Mouse (Mus musculus) stomach, embryonic 16.5 days (tissue): ENCODE data around the gene Vav2. TPM values are rescaled to one million over a fixed set of nuclear protein-coding genes. Genes with fewer than 3 reads are reported as not detected.

Experiments
- ATAC-seq: fragments of 200-750 bp; cut with Nextera tagmentation; 2 replicates; pipeline ENCODE4 v1.8.0; 2017; ENCODE audit warnings: moderate number of reproducible peaks, moderate TSS enrichment; ENCODE audit not compliant: insufficient read depth, low FRiP score
- H3K27ac ChIP-seq: fragments of 300-500 bp; sonication (generic); 2 replicates; pipeline ENCODE4 v1.5.1; 2014; ENCODE audit warnings: low read length
- H3K27me3 ChIP-seq: fragments of 300-500 bp; sonication (generic); 2 replicates; pipeline ENCODE4 v1.6.1; 2014; ENCODE audit warnings: low read length, control low read depth, mixed read lengths; ENCODE audit not compliant: control insufficient read depth, insufficient read depth
- H3K36me3 ChIP-seq: fragments of 300-500 bp; sonication (generic); 2 replicates; pipeline ENCODE4 v1.6.1; 2014; ENCODE audit warnings: low read length; ENCODE audit not compliant: control insufficient read depth, insufficient read depth
- H3K4me1 ChIP-seq: fragments of 300-500 bp; sonication (generic); 2 replicates; pipeline ENCODE4 v1.6.1; 2014; ENCODE audit warnings: low read length, control low read depth, mixed read lengths; ENCODE audit not compliant: control insufficient read depth, insufficient read depth
- H3K4me2 ChIP-seq: fragments of 300-500 bp; sonication (generic); 2 replicates; pipeline ENCODE4 v1.6.1; 2014; ENCODE audit warnings: low read depth, low read length, mixed read lengths
- H3K4me3 ChIP-seq: fragments of 300-500 bp; sonication (generic); replicated peaks from 2 replicates; pipeline ENCODE4 v1.5.1; 2014; ENCODE audit warnings: mild to moderate bottlenecking, low read length
- H3K9ac ChIP-seq: fragments of 300-500 bp; sonication (generic); 2 replicates; pipeline ENCODE4 v1.6.1; 2014; ENCODE audit warnings: low read length
- H3K9me3 ChIP-seq: fragments of 300-500 bp; sonication (generic); replicated peaks from 2 replicates; pipeline ENCODE4 v1.6.1; 2016; ENCODE audit warnings: low read length, control low read depth; ENCODE audit not compliant: control insufficient read depth
- WGBS: fragments of 180-500 bp; shearing (Covaris S2); extraction: QIAGEN DNeasy Blood & Tissue Kit; methylation state at CpG from one replicate; pipeline ENCODE4 v1.1.7; 2014; 5-methylcytosine and 5-hydroxymethylcytosine counted together
- polyA plus RNA-seq: library from polyadenylated mRNA; unstranded; fragments of >200 nt; fragmentation: Nextera tagmentation; extraction: Ambion mirVana; gene quantifications from 2 replicates; pipeline ENCODE4 v1.2.1, GENCODE M21; 2015

The Vav2 gene
- polyA plus RNA-seq, 1 experiment from 2014 or later: 6.8 TPM

DNA sequence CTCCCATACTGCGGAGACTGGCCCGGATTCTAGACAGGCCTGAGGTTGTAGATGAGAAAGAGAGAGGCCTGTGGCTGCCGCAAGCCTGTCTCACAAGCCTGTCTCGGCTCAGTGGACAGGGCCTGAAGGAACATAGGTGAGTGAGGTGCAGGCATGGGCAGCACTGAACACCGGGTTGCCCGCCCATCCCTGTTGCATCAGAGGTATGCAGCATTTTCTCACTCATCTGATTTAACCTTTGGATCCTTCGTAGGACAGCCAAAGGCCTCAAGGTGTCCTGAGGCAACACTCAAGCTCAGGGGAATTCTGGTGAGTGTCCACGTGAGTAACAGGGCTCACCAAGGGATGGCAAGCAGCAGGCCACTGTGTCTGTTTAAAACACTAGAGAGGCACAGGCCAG lies 36.5 kb downstream of the Vav2 start:
- no peaks in the 10 kb centered on the region for H3K9me3 ChIP-seq
- H3K27me3 ChIP-seq: no peaks in the 10 kb centered on the region
- H3K4me2 ChIP-seq: no peak overlapping the region
- WGBS: 66% methylated on average over 8 of the region's 8 CpGs
- no peaks in the 10 kb centered on the region for H3K36me3 ChIP-seq
- H3K4me1 ChIP-seq: peaks cover 36% of the 10 kb centered on the region
- no peak overlapping the region for H3K4me3 ChIP-seq
- no peak for ATAC-seq
- H3K27ac ChIP-seq: peak overlapping the region; percentile 36; the same call in 1 of the 2 replicates
- peak overlapping the region; percentile 17; the same call in 1 of the 2 replicates for H3K9ac ChIP-seq

- no peak overlapping the region for H3K4me2 ChIP-seq
- peaks cover 36% of the 10 kb centered on the region for H3K4me1 ChIP-seq
- no peaks in the 10 kb centered on the region for H3K9me3 ChIP-seq
- no peaks in the 10 kb centered on the region for H3K27me3 ChIP-seq
- no peak overlapping the region for H3K9ac ChIP-seq
- no peaks in the 10 kb centered on the region for H3K36me3 ChIP-seq
- peak; percentile 69 for ATAC-seq
- no peak overlapping the region for H3K4me3 ChIP-seq
- WGBS: 50% methylated on average over 14 of the region's 14 CpGs
- no peak overlapping the region; the same call in 1 of the 2 replicates for H3K27ac ChIP-seq
These were observed 37.3 kb downstream of the Vav2 start for GRCm38 (mm10) chr2:27389272-27390162.

- ATAC-seq: no peak
These were observed 39.6 kb downstream of the Vav2 start for GRCm38 (mm10) chr2:27387209-27387608.

GRCm38 (mm10) chr2:27381698-27382097 lies 45.1 kb downstream of the Vav2 start:
- ATAC-seq: no peak
- no peak overlapping the region for H3K4me3 ChIP-seq
- H3K9ac ChIP-seq: no peak overlapping the region
- H3K36me3 ChIP-seq: no peaks in the 10 kb centered on the region
- WGBS: 41% methylated on average over 4 of the region's 4 CpGs
- no peaks in the 10 kb centered on the region for H3K27me3 ChIP-seq
- H3K4me1 ChIP-seq: peaks cover 23% of the 10 kb centered on the region
- H3K9me3 ChIP-seq: no peaks in the 10 kb centered on the region
- peak overlapping the region; percentile 43; the same call in 1 of the 2 replicates for H3K27ac ChIP-seq
- H3K4me2 ChIP-seq: no peak overlapping the region

More at GRCm38 (mm10) chr2:27387209-27387608, 39.6 kb downstream of the Vav2 start:
- Histone ChIP-seq H3K4me2 (no peak overlapping the region), H3K36me3 (no peaks in the 10 kb centered on the region), H3K27me3 (no peaks in the 10 kb centered on the region), H3K9ac (no peak overlapping the region), H3K27ac (no peak overlapping the region), H3K4me3 (no peak overlapping the region), H3K9me3 (no peaks in the 10 kb centered on the region), H3K4me1 (peaks cover 30% of the 10 kb centered on the region)
- WGBS: 88% methylated on average over 1 of the region's 1 CpGs

- WGBS: 84% methylated on average over 3 of the region's 3 CpGs
- H3K27ac ChIP-seq: 0 out of 2 replicates have a peak overlapping the region, but pooled peaks have one; percentile 43
- no peak overlapping the region for H3K9ac ChIP-seq
- H3K36me3 ChIP-seq: no peaks in the 10 kb centered on the region
- ATAC-seq: no peak
- H3K4me3 ChIP-seq: no peak overlapping the region
- no peak overlapping the region for H3K4me2 ChIP-seq
- H3K9me3 ChIP-seq: no peaks in the 10 kb centered on the region
- H3K27me3 ChIP-seq: no peaks in the 10 kb centered on the region
- peaks cover 23% of the 10 kb centered on the region for H3K4me1 ChIP-seq
These were observed 45.6 kb downstream of the Vav2 start for GRCm38 (mm10) chr2:27381254-27381653.

DNA sequence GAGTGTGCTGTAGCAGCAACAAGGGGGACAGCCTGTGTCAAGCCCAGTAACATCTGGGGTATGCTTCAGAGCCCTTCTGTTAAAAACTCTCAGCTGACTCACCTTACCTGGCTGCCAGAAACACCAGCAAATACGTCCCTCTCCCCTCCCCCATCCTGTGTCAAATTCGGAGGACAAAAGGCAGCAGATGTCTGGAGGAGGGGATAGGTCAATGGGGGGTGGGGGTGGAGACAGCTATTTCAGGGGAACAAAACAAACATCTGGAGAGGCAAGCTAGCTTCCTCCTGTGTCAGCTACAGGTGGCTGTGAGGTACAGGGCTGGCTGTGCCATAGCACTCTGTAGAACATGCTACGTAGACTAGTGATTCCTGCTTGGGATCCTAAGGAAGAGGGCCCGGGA lies 49.0 kb downstream of the Vav2 start:
- H3K9me3 ChIP-seq: no peaks in the 10 kb centered on the region
- peaks cover 23% of the 10 kb centered on the region for H3K4me1 ChIP-seq
- no peaks in the 10 kb centered on the region for H3K36me3 ChIP-seq
- no peak overlapping the region for H3K4me2 ChIP-seq
- no peak overlapping the region for H3K4me3 ChIP-seq
- ATAC-seq: no peak
- H3K27me3 ChIP-seq: no peaks in the 10 kb centered on the region
- 35% methylated on average over 4 of the region's 4 CpGs for WGBS
- no peak overlapping the region for H3K27ac ChIP-seq
- no peak overlapping the region; the same call in 1 of the 2 replicates for H3K9ac ChIP-seq

DNA sequence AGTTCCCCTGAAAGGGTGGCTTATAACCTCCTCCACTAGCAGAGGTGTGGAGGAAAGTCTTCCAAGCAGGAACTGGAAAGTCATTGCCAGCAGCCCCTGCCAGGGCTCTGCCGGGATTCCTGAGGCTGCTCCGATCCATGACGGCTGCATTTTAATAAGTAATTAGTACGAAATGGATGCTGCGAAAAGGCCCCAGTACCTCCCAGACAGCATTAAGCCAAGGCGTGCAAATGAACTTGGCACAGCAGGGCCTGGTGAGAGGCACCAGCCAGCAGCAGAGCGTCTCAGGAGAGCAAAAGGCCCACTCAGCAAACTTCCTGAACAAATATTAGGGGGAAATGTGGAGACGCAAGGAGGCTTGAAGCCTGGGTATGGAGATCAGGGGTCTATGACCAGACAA lies 49.7 kb downstream of the Vav2 start:
- no peak for ATAC-seq
- Histone ChIP-seq H3K4me2 (no peak overlapping the region), H3K9me3 (no peaks in the 10 kb centered on the region), H3K9ac (no peak overlapping the region), H3K4me3 (no peak overlapping the region), H3K27me3 (no peaks in the 10 kb centered on the region), H3K27ac (no peak overlapping the region), H3K36me3 (no peaks in the 10 kb centered on the region), H3K4me1 (peaks cover 20% of the 10 kb centered on the region)
- 69% methylated on average over 8 of the region's 8 CpGs for WGBS

DNA sequence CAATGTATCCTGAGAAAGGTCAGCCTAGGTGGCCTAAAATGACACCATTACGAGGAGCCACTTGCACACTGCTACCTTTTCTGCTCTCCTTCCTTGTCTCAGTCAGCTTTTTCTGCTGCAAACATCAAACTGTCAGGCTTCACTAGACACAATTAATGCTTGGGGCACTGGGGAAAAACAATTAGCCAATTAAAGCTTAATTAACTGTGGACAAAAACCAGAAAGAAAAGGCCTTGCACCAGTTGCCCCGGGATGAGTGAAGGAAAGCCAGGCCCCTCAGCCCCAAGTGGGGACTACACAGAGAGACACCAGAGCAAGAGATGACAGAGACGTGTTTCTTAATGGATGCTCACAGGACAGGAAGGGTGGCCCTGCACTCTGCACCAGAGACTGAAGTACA lies 51.7 kb downstream of the Vav2 start:
- Histone ChIP-seq H3K9me3 (no peaks in the 10 kb centered on the region), H3K4me3 (no peak overlapping the region), H3K9ac (no peak overlapping the region), H3K4me1 (peaks cover 16% of the 10 kb centered on the region), H3K27ac (no peak overlapping the region), H3K4me2 (no peak overlapping the region), H3K36me3 (no peaks in the 10 kb centered on the region), H3K27me3 (no peaks in the 10 kb centered on the region)
- ATAC-seq: no peak
- 54% methylated on average over 3 of the region's 3 CpGs for WGBS

DNA sequence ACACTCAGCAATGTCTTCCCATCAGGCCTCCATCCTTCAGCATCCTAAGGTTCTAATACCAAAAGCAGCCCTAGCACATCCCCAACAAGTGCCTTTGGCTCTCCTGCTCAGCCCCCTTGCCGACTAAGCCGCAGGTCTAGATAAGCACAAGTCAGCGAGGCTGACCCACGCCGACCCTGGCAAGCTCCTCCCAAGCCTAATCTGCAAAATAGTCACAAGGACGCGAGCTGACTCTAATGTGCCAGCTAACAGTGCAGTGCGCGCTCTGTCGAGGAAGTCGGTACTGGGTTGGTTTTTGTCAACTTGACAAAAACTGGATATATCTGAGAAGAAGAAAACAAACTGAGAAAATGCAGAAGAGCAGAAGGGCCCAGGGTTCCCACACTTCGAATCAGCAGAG lies 53.5 kb downstream of the Vav2 start:
- Histone ChIP-seq H3K9me3 (no peaks in the 10 kb centered on the region), H3K9ac (0 out of 2 replicates have a peak overlapping the region, but pooled peaks have one; percentile 19), H3K27ac (no peak overlapping the region), H3K4me1 (peaks cover 10% of the 10 kb centered on the region), H3K4me2 (no peak overlapping the region), H3K4me3 (no peak overlapping the region), H3K36me3 (no peaks in the 10 kb centered on the region), H3K27me3 (no peaks in the 10 kb centered on the region)
- no peak for ATAC-seq
- 28% methylated on average over 12 of the region's 12 CpGs for WGBS
